Mouse (Mus musculus): Measurements from ENCODE around the gene Tcf7l1. TPM values are rescaled to one million over a fixed set of nuclear protein-coding genes. Genes with fewer than 3 reads are reported as not detected.

Gene Tcf7l1
- polyA plus RNA-seq, 1 experiment from 2014 or later: 20.6 TPM

GRCm38 (mm10) chr6:72753782-72754181 is 35.3 kb downstream of the Tcf7l1 start:
- Histone ChIP-seq H3K9me3 (replicated peaks; ENCODE audit: control insufficient read depth, low read length) (no peaks in the 10 kb centered on the region), H3K27me3 (ENCODE audit: control insufficient read depth, insufficient read depth, low read length) (no peaks in the 10 kb centered on the region), H3K27ac (ENCODE audit: low read length) (no peak overlapping the region), H3K4me2 (ENCODE audit: low read depth, low read length) (no peak overlapping the region), H3K4me1 (ENCODE audit: control insufficient read depth, insufficient read depth, low read length) (peaks cover 14% of the 10 kb centered on the region), H3K4me3 (replicated peaks; ENCODE audit: low read length) (no peak overlapping the region), H3K36me3 (ENCODE audit: control insufficient read depth, insufficient read depth, low read length) (no peaks in the 10 kb centered on the region), H3K9ac (ENCODE audit: low read length) (no peak overlapping the region)
- no peak for ATAC-seq (ENCODE audit: insufficient read depth, low FRiP score)
- WGBS: 86% methylated on average over 8 of the region's 8 CpGs

GRCm38 (mm10) chr6:72752824-72753223 is 36.2 kb downstream of the Tcf7l1 start:
- Histone ChIP-seq H3K9me3 (replicated peaks; ENCODE audit: control insufficient read depth, low read length) (no peaks in the 10 kb centered on the region), H3K36me3 (ENCODE audit: control insufficient read depth, insufficient read depth, low read length) (no peaks in the 10 kb centered on the region), H3K4me1 (ENCODE audit: control insufficient read depth, insufficient read depth, low read length) (peaks cover 23% of the 10 kb centered on the region), H3K4me2 (ENCODE audit: low read depth, low read length) (no peak overlapping the region), H3K27me3 (ENCODE audit: control insufficient read depth, insufficient read depth, low read length) (no peaks in the 10 kb centered on the region), H3K9ac (ENCODE audit: low read length) (no peak overlapping the region), H3K27ac (ENCODE audit: low read length) (no peak overlapping the region), H3K4me3 (replicated peaks; ENCODE audit: low read length) (no peak overlapping the region)
- 77% methylated on average over 15 of the region's 15 CpGs for WGBS
- no peak for ATAC-seq (ENCODE audit: insufficient read depth, low FRiP score)

- 67% methylated on average over 1 of the region's 1 CpGs for WGBS
These were observed 37.8 kb downstream of the Tcf7l1 start for GRCm38 (mm10) chr6:72751210-72751609.

GRCm38 (mm10) chr6:72748882-72749437 is 40.1 kb downstream of the Tcf7l1 start:
- WGBS: 23% methylated on average over 5 of the region's 5 CpGs
- H3K9me3 ChIP-seq (replicated peaks; ENCODE audit: control insufficient read depth, low read length): no peaks in the 10 kb centered on the region
- H3K4me1 ChIP-seq (ENCODE audit: control insufficient read depth, insufficient read depth, low read length): peaks cover 47% of the 10 kb centered on the region
- no peaks in the 10 kb centered on the region for H3K27me3 ChIP-seq (ENCODE audit: control insufficient read depth, insufficient read depth, low read length)
- no peaks in the 10 kb centered on the region for H3K36me3 ChIP-seq (ENCODE audit: control insufficient read depth, insufficient read depth, low read length)
- ATAC-seq (ENCODE audit: insufficient read depth, low FRiP score): no peak
- no peak overlapping the region for H3K4me2 ChIP-seq (ENCODE audit: low read depth, low read length)
- H3K27ac ChIP-seq (ENCODE audit: low read length): peak overlapping the region; percentile 60
- H3K4me3 ChIP-seq (replicated peaks; ENCODE audit: low read length): no peak overlapping the region
- H3K9ac ChIP-seq (ENCODE audit: low read length): peak overlapping the region; percentile 49; the same call in 1 of the 2 replicates

More at GRCm38 (mm10) chr6:72751210-72751609, 37.8 kb downstream of the Tcf7l1 start:
- no peak for ATAC-seq (ENCODE audit: insufficient read depth, low FRiP score)
- Histone ChIP-seq H3K4me3 (replicated peaks; ENCODE audit: low read length) (no peak overlapping the region), H3K27ac (ENCODE audit: low read length) (no peak overlapping the region), H3K9me3 (replicated peaks; ENCODE audit: control insufficient read depth, low read length) (no peaks in the 10 kb centered on the region), H3K9ac (ENCODE audit: low read length) (no peak overlapping the region), H3K4me2 (ENCODE audit: low read depth, low read length) (no peak overlapping the region), H3K36me3 (ENCODE audit: control insufficient read depth, insufficient read depth, low read length) (no peaks in the 10 kb centered on the region), H3K27me3 (ENCODE audit: control insufficient read depth, insufficient read depth, low read length) (no peaks in the 10 kb centered on the region), H3K4me1 (ENCODE audit: control insufficient read depth, insufficient read depth, low read length) (peaks cover 37% of the 10 kb centered on the region)

DNA sequence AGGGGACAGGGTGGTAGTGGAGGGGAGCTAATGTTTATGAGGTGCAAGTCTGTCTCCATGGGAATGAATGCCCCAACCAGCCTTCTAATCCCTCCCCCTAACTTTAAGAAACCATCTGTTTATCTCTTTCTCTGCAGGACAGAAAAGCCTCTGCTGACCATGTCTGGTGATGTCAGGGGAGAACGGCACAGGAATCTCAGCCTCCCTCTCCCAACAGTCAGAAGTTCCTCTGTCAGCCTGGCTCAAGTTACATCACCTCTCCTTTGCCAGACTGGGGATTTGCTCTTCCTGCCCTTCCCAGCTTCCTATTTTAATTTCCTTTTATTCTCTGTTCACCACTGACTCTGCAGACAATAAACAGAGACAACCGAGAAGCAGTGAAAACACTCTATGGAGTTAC is 40.6 kb downstream of the Tcf7l1 start:
- H3K27me3 ChIP-seq (ENCODE audit: control insufficient read depth, insufficient read depth, low read length): no peaks in the 10 kb centered on the region
- ATAC-seq (ENCODE audit: insufficient read depth, low FRiP score): 0 out of 2 replicates have a peak, but pooled peaks have one; percentile 31
- H3K4me3 ChIP-seq (replicated peaks; ENCODE audit: low read length): no peak overlapping the region
- peaks cover 51% of the 10 kb centered on the region for H3K4me1 ChIP-seq (ENCODE audit: control insufficient read depth, insufficient read depth, low read length)
- no peaks in the 10 kb centered on the region for H3K36me3 ChIP-seq (ENCODE audit: control insufficient read depth, insufficient read depth, low read length)
- no peak overlapping the region for H3K9ac ChIP-seq (ENCODE audit: low read length)
- H3K27ac ChIP-seq (ENCODE audit: low read length): peak overlapping the region; percentile 60
- H3K4me2 ChIP-seq (ENCODE audit: low read depth, low read length): no peak overlapping the region
- H3K9me3 ChIP-seq (replicated peaks; ENCODE audit: control insufficient read depth, low read length): no peaks in the 10 kb centered on the region
- 10% methylated on average over 2 of the region's 2 CpGs for WGBS

- Histone ChIP-seq H3K27ac (ENCODE audit: low read length) (no peak overlapping the region), H3K36me3 (ENCODE audit: control insufficient read depth, insufficient read depth, low read length) (no peaks in the 10 kb centered on the region), H3K4me1 (ENCODE audit: control insufficient read depth, insufficient read depth, low read length) (peaks cover 53% of the 10 kb centered on the region), H3K4me2 (ENCODE audit: low read depth, low read length) (no peak overlapping the region), H3K9ac (ENCODE audit: low read length) (no peak overlapping the region), H3K4me3 (replicated peaks; ENCODE audit: low read length) (no peak overlapping the region), H3K9me3 (replicated peaks; ENCODE audit: control insufficient read depth, low read length) (no peaks in the 10 kb centered on the region), H3K27me3 (ENCODE audit: control insufficient read depth, insufficient read depth, low read length) (no peaks in the 10 kb centered on the region)
- 56% methylated on average over 11 of the region's 11 CpGs for WGBS
- ATAC-seq (ENCODE audit: insufficient read depth, low FRiP score): no peak
These were observed 41.2 kb downstream of the Tcf7l1 start for GRCm38 (mm10) chr6:72747814-72748213.

GRCm38 (mm10) chr6:72747156-72747555 is 41.9 kb downstream of the Tcf7l1 start:
- no peak for ATAC-seq (ENCODE audit: insufficient read depth, low FRiP score)
- peak overlapping the region; percentile 14; the same call in 1 of the 2 replicates for H3K27ac ChIP-seq (ENCODE audit: low read length)
- peaks cover 53% of the 10 kb centered on the region for H3K4me1 ChIP-seq (ENCODE audit: control insufficient read depth, insufficient read depth, low read length)
- no peak overlapping the region for H3K4me2 ChIP-seq (ENCODE audit: low read depth, low read length)
- no peaks in the 10 kb centered on the region for H3K36me3 ChIP-seq (ENCODE audit: control insufficient read depth, insufficient read depth, low read length)
- H3K4me3 ChIP-seq (replicated peaks; ENCODE audit: low read length): no peak overlapping the region
- H3K27me3 ChIP-seq (ENCODE audit: control insufficient read depth, insufficient read depth, low read length): no peaks in the 10 kb centered on the region
- H3K9me3 ChIP-seq (replicated peaks; ENCODE audit: control insufficient read depth, low read length): no peaks in the 10 kb centered on the region
- no peak overlapping the region for H3K9ac ChIP-seq (ENCODE audit: low read length)
- WGBS: 27% methylated on average over 4 of the region's 4 CpGs

- H3K9me3 ChIP-seq (replicated peaks; ENCODE audit: control insufficient read depth, low read length): no peaks in the 10 kb centered on the region
- H3K27ac ChIP-seq (ENCODE audit: low read length): no peak overlapping the region
- no peak overlapping the region for H3K4me2 ChIP-seq (ENCODE audit: low read depth, low read length)
- H3K36me3 ChIP-seq (ENCODE audit: control insufficient read depth, insufficient read depth, low read length): no peaks in the 10 kb centered on the region
- WGBS: 46% methylated on average over 12 of the region's 12 CpGs
- H3K9ac ChIP-seq (ENCODE audit: low read length): no peak overlapping the region
- H3K27me3 ChIP-seq (ENCODE audit: control insufficient read depth, insufficient read depth, low read length): no peaks in the 10 kb centered on the region
- H3K4me1 ChIP-seq (ENCODE audit: control insufficient read depth, insufficient read depth, low read length): peaks cover 59% of the 10 kb centered on the region
- H3K4me3 ChIP-seq (replicated peaks; ENCODE audit: low read length): no peak overlapping the region
- no peak for ATAC-seq (ENCODE audit: insufficient read depth, low FRiP score)
These were observed 43.3 kb downstream of the Tcf7l1 start for GRCm38 (mm10) chr6:72745781-72746180.

DNA sequence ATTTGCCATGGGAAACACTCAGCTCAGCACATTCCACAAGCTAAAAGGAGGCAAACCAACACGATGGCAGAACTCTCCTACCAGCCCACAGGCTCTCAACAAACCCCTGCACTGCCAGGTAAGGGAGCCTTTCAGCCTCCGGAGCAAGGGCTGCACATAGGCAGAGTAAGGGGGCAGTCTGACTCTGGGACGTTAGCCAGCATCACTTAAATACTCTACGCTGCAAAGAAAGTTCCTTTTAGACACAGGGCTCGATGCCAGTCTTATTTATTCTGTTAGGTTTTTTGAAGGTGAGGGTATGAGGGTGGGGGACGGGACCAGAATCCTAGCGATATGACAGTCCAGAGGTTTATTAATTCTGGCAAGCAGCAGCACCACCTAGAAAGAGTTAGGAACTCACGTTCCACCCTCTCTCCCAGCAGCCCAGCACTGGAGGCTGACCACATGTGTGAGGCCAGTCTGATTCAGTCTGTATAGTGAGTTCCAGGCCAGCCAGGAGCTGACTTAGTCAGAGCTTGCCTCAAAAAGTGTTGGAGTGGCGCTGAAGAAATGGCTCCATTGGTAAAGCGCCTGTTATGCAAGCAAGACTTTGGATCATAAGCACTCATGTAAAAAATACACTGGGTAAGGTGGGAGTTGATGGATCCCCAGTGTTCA is 44.8 kb downstream of the Tcf7l1 start:
- no peak overlapping the region for H3K4me2 ChIP-seq (ENCODE audit: low read depth, low read length)
- H3K27me3 ChIP-seq (ENCODE audit: control insufficient read depth, insufficient read depth, low read length): no peaks in the 10 kb centered on the region
- H3K9me3 ChIP-seq (replicated peaks; ENCODE audit: control insufficient read depth, low read length): no peaks in the 10 kb centered on the region
- H3K27ac ChIP-seq (ENCODE audit: low read length): no peak overlapping the region
- no peak overlapping the region for H3K4me3 ChIP-seq (replicated peaks; ENCODE audit: low read length)
- ATAC-seq (ENCODE audit: insufficient read depth, low FRiP score): no peak
- WGBS: 49% methylated on average over 10 of the region's 10 CpGs
- H3K9ac ChIP-seq (ENCODE audit: low read length): no peak overlapping the region
- no peaks in the 10 kb centered on the region for H3K36me3 ChIP-seq (ENCODE audit: control insufficient read depth, insufficient read depth, low read length)
- H3K4me1 ChIP-seq (ENCODE audit: control insufficient read depth, insufficient read depth, low read length): peaks cover 66% of the 10 kb centered on the region

Data from stomach, embryonic 16.5 days (tissue).